Mouse (Mus musculus): ENCODE data around the gene Gmds. TPM values are rescaled to one million over a fixed set of nuclear protein-coding genes. Genes with fewer than 3 reads are reported as not detected.

Gmds gene
- 10 to 100 TPM; 19.9 to 20.9 TPM for polyA plus RNA-seq (2017; shearing (Covaris generic))

DNA sequence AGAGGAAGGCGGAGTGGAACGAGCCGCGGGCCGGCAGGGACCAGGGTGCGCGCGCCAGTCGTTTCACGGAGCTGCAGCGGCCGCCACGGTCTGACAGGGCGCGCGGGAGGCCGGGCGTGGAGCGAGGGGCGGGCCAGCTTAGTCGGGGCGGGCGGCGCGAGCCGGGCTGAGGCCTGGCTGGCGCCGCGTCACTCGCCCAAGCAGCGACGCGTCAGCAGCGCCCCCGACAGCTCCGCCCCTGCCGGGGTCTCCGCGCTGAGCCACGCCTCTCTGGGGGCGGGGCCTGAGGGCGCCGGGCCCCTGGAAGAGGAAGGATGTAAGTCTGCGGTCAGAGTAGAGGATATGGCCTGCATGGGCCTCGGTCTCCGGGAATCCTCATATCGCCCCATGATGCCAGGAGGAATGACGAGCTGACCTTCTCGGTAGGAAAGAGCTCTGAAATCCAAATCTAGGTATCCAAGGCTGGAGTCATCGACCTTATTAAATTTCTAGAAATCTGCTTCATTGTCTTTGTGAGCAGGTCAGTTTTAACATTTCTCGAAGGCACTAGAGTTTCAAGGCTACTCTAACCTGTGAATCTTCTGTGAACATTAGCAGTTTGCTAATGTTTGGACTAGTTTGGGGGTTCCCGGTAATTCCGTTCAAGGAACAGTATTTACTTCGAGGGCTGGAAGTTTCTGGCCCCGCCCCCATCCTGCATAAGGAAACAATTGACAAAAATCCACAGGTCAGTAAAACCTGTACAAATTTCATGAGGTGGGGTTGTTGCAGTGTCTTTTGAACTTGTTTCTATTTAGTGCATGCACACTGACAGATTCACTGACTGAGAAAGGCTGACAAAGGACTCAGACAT is at the start of gene Gmds:
TSS of gene Gmds (minus strand) at position 228 of the 853 bp plus-strand sequence.

DNA sequence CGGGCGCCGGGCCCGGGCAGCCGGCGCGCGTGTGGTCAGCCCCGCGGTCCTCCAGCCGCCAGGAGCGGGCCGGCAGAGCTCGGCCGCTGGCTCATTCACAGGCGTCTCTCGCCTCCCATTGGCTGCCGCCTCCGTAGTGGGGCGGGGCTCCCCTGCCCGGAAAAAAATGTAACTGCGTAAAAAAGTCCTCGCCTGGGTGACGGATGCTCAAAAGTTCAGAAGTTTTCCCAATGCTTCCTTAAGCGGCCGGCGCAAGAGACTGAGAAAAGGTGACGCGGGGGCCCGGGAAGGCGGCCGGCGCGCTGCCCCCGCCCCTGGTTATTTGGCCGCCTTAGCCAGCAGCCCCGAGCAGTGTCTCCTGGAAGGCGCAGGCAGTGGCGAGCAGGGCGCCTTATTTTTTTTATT is 532.1 kb downstream of the Gmds start, which contains the start of gene Foxc1:
TSS of gene Foxc1 (plus strand) at position 206 of the 405 bp plus-strand sequence.

